Mouse (Mus musculus) small intestine, adult 2 months (tissue): ENCODE results near the gene Cry2. TPM values are rescaled to one million over a fixed set of nuclear protein-coding genes. Genes with fewer than 3 reads are reported as not detected.

ENCODE experiments used
- H3K27ac ChIP-seq: fragments of 200-500 bp; 2 replicates; pipeline ENCODE4 v1.5.1; 2012; ENCODE audit warnings: low read depth, low read length, control low read depth, inconsistent platforms; ENCODE audit not compliant: insufficient read depth
- H3K27me3 ChIP-seq: fragments of 200-500 bp; 2 replicates; pipeline ENCODE4 v1.6.1; 2012; ENCODE audit warnings: mild to moderate bottlenecking, moderate library complexity, low read length, inconsistent platforms; ENCODE audit not compliant: control insufficient read depth, insufficient read depth
- H3K36me3 ChIP-seq: fragments of 200-500 bp; 2 replicates; pipeline ENCODE4 v1.6.1; 2012; ENCODE audit warnings: mild to moderate bottlenecking, low read length, control low read depth, inconsistent platforms; ENCODE audit not compliant: control insufficient read depth, insufficient read depth
- H3K4me1 ChIP-seq: fragments of 200-500 bp; 2 replicates; pipeline ENCODE4 v1.6.1; 2012; ENCODE audit warnings: low read length, inconsistent platforms, mixed read lengths; ENCODE audit not compliant: control insufficient read depth, insufficient read depth, insufficient read length
- H3K4me3 ChIP-seq: fragments of 200-500 bp; 2 replicates; pipeline ENCODE4 v1.5.1; 2012; ENCODE audit warnings: low read depth, mild to moderate bottlenecking, control low read depth, inconsistent platforms, low read length, moderate library complexity
- CTCF ChIP-seq: fragments of 200-500 bp; IDR thresholded peaks from 2 replicates; pipeline ENCODE4 v1.5.1; 2012; ENCODE audit warnings: low read depth, mild to moderate bottlenecking, control low read depth, inconsistent platforms, low read length, moderate library complexity, mixed read lengths; ENCODE audit not compliant: insufficient replicate concordance, insufficient read length; ENCODE audit errors: extremely low read depth
- POLR2A ChIP-seq: fragments of 200-500 bp; IDR thresholded peaks from 2 replicates; pipeline ENCODE4 v1.6.1; 2012; ENCODE audit warnings: low read depth, mild to moderate bottlenecking, control low read depth, inconsistent platforms, low read length, moderate library complexity
- WGBS: fragments of 180-500 bp; shearing (Covaris S2); methylation state at CpG from one replicate; pipeline ENCODE4 v1.1.7; 2018; 5-methylcytosine and 5-hydroxymethylcytosine counted together
- polyA plus RNA-seq: library from polyadenylated mRNA; depleted of rRNA; stranded (reverse); fragments of >200 nt; gene quantifications from 2 replicates; pipeline ENCODE4 v1.2.3, GENCODE M21; 2012

The Cry2 gene
- polyA plus RNA-seq, 1 experiment, result 13.1 TPM

- Histone ChIP-seq H3K4me1 (peaks cover 6% of the 10 kb centered on the region), H3K4me3 (no peak overlapping the region), H3K27me3 (no peaks in the 10 kb centered on the region), H3K27ac (peak overlapping the region; percentile 51; the same call in 1 of the 2 replicates), H3K36me3 (no peaks in the 10 kb centered on the region)
- no peak for TF ChIP-seq CTCF
- no peak for TF ChIP-seq POLR2A
- WGBS, result 50% methylated on average over 3 of the region's 3 CpGs
These were observed 41.1 kb upstream of the Cry2 start for GRCm38 (mm10) chr2:92474920-92475319.

DNA sequence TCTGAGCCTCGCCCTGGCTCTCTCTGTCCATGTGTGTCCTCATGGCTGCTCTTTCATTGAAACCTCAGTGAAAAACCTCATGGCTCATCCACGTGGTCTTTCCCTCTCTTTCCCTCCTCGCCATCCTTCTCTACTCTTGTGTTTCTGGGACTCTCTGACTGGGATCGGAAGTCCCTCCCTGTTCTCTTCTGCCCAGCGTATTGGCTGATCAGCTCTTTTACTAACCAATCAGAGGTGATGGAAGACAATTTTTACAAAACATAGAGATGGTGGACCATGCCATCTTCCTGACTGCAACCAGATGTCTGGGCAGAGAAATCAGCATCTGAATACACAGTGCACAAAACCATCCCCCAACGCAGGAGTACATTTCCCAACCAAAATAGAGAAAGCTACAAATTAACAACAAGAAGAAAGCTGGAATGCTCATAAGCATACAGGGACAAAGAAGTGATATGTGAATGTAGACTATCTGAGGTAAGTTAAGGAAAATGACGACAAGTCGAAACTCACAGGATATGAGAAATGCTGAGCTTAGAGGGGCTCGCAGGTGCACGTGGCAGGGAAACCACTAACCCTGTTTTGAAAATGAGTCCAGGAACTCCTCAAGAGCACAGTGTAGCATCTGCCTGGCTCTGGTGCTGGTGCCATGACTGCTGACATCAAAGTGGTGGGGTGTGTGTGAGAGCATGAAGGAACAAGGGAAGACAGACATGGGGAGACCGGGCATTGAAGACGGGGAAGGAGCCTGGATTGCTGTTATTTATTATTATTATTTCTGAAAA, 38.2 kb upstream of the Cry2 start:
- TF ChIP-seq POLR2A, result no peak
- Histone ChIP-seq H3K36me3 (no peaks in the 10 kb centered on the region), H3K27me3 (no peaks in the 10 kb centered on the region), H3K4me1 (peaks cover 6% of the 10 kb centered on the region), H3K4me3 (no peak overlapping the region), H3K27ac (no peak overlapping the region)
- 84% methylated on average over 12 of the region's 12 CpGs for WGBS

- no peak for TF ChIP-seq POLR2A
- no peak for TF ChIP-seq CTCF
- Histone ChIP-seq H3K4me1 (peaks cover 16% of the 10 kb centered on the region; the same call in 1 of the 2 replicates), H3K36me3 (no peaks in the 10 kb centered on the region), H3K4me3 (no peak overlapping the region), H3K27ac (peak overlapping the region; percentile 61), H3K27me3 (no peaks in the 10 kb centered on the region)
- WGBS, result 31% methylated on average over 3 of the region's 3 CpGs
These were observed 30.8 kb upstream of the Cry2 start for GRCm38 (mm10) chr2:92464690-92465089.

GRCm38 (mm10) chr2:92461215-92461614, 27.4 kb upstream of the Cry2 start:
- Histone ChIP-seq H3K4me1 (peaks cover 38% of the 10 kb centered on the region), H3K36me3 (peaks cover 16% of the 10 kb centered on the region), H3K4me3 (no peak overlapping the region), H3K27ac (no peak overlapping the region), H3K27me3 (no peaks in the 10 kb centered on the region)
- no peak for TF ChIP-seq POLR2A
- no peak for TF ChIP-seq CTCF
- WGBS, result 95% methylated on average over 1 of the region's 1 CpGs

- H3K27ac ChIP-seq, result peak within 1 kb of the TSS; percentile 82
- TF ChIP-seq POLR2A (peak; percentile 79), CTCF (no peak)
- no peaks in the 10 kb centered on the region for H3K27me3 ChIP-seq
- peaks cover 20% of the 10 kb centered on the region for H3K36me3 ChIP-seq
- WGBS, result 2% methylated on average over 34 of the region's 34 CpGs
- peaks cover 38% of the 10 kb centered on the region for H3K4me1 ChIP-seq
- H3K4me3 ChIP-seq, result peak within 1 kb of the TSS; percentile 86
These were observed 26.3 kb upstream of the Cry2 start, which contains the start of gene Slc35c1 for GRCm38 (mm10) chr2:92459921-92460707. Gene Slc35c1 (minus strand): TSS chr2:92460538.

GRCm38 (mm10) chr2:92459141-92459920, 25.5 kb upstream of the Cry2 start:
- TF ChIP-seq POLR2A, result peak; percentile 57
- TF ChIP-seq CTCF, result no peak
- H3K4me3 ChIP-seq, result peak overlapping the region; percentile 86
- H3K27ac ChIP-seq, result peak overlapping the region; percentile 82
- WGBS, result under 1% methylated on average over 55 of the region's 55 CpGs
- H3K4me1 ChIP-seq, result peaks cover 32% of the 10 kb centered on the region
- H3K36me3 ChIP-seq, result peaks cover 28% of the 10 kb centered on the region
- no peaks in the 10 kb centered on the region for H3K27me3 ChIP-seq

DNA sequence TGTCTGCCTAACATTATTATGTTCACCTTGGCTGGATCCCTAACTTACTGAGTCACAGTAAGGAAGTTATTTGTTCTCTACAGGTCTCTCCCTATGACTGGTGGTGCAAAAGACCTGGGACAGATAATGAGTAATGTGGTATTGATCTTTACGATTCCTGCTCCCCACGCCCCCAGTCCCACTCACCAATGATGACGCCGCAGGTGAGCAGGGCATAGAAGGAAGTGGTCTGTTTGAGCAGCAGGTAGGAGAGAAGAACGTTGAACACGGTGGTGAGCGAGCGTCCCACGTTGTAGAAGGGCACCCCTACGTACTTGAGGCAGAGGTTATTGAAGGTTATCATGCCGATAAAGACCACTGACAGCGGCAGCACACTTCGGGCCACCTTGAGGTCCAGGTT, 24.6 kb upstream of the Cry2 start:
- TF ChIP-seq POLR2A, result no peak
- TF ChIP-seq CTCF, result no peak
- Histone ChIP-seq H3K27ac (no peak overlapping the region), H3K27me3 (no peaks in the 10 kb centered on the region), H3K36me3 (peaks cover 36% of the 10 kb centered on the region), H3K4me1 (peaks cover 26% of the 10 kb centered on the region), H3K4me3 (peak overlapping the region; percentile 86)
- WGBS, result 20% methylated on average over 13 of the region's 13 CpGs
